Mouse (Mus musculus) telencephalon, adult 2 months (tissue): ENCODE measurements around the gene Mrps18c.

Experiments used
- DNase-seq: peaks from one replicate; pipeline ENCODE4 v3.0.0-alpha.2; 2011; ENCODE audit warnings: low read depth, low spot score

The Mrps18c gene

GRCm38 (mm10) chr5:100798165-100798860 lies at the start of gene Mrps18c, which contains the start of gene Helq:
Mrps18c (plus strand) TSS chr5:100798627.
Helq (minus strand) TSS chr5:100798598.
- DNase-seq, result peak; percentile 90

DNA sequence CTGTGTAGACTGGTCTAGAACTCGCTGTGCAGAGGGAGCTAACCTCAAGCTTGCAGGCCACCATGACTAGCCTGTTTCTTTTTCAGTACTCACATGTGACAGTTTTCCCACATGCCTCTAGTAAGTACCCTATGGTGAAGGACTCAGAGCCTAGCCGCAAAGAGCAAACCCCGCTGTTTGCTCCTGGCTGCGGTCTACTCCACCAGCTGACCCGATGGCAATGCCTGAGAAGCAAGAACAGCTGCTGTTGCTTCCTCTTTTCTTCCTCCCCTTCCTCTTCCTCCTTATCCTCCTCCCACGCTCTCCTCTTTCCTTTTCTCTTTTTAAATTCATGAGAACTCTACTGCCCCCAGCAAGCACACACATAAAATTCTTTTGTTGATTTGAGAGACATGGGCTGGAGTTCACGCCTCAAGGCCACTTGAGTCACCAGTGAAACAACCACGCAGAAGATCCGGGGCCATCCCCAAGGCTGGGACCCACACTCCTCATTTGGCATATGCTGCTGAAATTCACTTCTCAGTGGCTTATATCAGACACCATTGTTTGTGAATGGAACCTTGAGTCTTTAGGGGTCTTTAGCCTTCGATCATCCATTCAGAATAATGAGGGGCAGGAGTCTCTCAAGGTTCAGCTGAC lies 47.7 kb upstream of the Mrps18c start:
- DNase-seq, result no peak

GRCm38 (mm10) chr5:100751655-100752054 lies 46.8 kb upstream of the Mrps18c start:
- DNase-seq, result no peak

DNA sequence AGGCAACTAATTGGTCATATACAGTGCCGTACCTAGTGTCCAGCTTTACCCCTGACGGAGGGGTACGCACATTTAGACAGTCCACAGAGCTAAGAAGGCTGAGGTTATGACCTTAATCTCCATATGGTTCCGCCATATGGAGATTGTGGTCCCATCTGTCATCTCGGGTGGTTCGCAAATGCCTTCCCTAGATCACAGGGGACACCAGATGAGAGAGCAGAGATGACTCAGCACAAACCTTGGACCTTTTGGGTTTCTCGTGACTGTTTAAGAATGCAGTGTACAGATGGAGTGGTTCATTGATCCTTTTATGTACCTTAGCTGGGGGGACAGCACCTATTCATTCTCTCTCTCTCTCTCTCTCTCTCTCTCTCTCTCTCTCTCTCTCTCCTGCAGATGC lies 45.0 kb upstream of the Mrps18c start:
- no peak for DNase-seq

GRCm38 (mm10) chr5:100758121-100758520 lies 40.3 kb upstream of the Mrps18c start:
- no peak for DNase-seq

GRCm38 (mm10) chr5:100760049-100760663 lies 38.3 kb upstream of the Mrps18c start:
- no peak for DNase-seq

GRCm38 (mm10) chr5:100761736-100762135 lies 36.7 kb upstream of the Mrps18c start:
- no peak for DNase-seq

- DNase-seq, result peak; percentile 35
Observed at GRCm38 (mm10) chr5:100766026-100766425, 32.4 kb upstream of the Mrps18c start.

DNA sequence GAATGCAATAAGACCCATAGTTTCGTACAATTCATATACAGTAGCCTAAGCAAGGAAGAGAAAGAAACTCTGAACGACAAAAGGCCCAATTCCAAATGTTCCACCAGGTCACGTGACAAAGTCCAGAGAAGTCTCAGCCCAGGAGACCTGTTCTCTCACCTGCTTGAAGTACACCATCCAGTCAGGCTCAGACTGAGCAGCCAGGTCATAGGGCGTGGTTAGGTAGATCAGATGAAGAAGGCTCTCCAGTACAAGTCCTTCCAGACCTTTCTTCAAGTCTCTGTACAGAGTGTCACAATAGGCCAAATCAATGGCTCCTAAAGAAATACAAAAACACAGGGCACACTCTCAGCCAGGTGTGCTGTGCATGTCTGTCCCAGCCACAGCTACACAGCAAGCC lies 26.9 kb upstream of the Mrps18c start:
- DNase-seq, result no peak

DNA sequence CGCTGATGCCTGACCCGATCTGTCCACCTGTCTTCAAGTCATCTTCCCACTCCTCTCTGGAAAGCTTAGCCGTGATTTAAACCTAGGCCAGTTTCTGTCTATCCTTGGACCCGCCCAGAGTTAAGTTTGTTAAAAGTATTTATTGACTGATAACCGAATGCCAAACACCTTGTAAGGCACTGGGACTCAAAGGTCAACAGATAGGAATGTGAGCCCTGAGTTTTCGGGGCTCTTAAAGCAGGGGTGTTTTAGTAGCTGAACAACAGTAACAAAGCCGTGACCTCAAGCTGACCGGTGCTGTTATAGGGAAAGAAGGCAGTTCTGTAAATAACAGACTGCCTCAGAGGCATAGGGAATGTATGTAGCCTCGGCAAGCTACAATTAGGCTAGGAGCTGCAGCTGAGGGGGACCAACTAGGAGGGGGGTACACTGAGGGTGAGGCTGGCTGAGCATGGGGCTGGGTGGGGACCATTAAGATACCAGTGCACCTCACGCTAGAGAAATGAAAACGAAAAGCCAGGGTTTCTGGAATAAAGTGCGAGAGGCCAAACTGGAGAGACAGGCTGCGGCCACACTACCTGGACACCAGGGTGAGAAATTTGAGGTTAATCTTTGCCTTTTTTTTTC lies 22.5 kb upstream of the Mrps18c start:
- no peak for DNase-seq

DNA sequence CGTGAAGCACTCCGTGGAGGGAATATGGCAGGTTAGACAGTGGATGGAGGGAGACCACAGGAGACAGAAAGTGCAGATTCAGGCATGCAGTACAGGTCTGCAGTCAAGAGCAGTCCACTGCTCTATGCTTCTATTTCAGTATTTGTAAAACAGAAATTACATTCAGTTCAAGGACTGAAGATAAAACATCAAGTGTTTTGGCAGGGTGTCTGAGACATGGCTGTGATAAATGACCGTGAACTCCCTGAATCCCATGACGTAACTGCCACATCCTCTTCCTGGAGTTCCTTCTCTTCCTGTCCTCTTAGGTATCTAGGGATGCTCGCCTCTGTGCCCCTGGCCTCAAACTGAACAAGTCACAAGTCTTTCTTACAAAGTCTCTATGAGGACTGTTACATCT lies 21.5 kb upstream of the Mrps18c start:
- DNase-seq, result no peak

DNA sequence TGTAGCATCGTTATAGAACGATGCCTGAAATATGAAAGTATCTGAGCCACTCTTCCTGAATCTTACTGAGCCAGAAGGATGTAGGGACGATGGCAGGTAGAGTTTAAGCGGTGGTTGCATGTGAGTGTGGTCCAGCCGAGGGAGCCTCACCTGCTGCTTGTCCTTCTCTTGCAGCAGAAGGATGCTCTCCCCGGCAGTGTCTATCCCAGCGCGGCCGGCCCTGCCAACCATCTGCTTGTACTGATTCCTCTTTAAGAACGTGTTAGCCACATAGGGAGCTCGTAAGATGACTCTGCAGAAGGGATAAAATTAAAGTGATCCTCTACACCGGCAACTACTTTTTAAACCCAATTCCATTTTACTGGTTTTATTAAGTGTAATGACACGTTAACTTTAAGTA lies 19.4 kb upstream of the Mrps18c start:
- DNase-seq, result no peak

- DNase-seq, result no peak
Observed at GRCm38 (mm10) chr5:100787527-100787926, 10.9 kb upstream of the Mrps18c start.

DNA sequence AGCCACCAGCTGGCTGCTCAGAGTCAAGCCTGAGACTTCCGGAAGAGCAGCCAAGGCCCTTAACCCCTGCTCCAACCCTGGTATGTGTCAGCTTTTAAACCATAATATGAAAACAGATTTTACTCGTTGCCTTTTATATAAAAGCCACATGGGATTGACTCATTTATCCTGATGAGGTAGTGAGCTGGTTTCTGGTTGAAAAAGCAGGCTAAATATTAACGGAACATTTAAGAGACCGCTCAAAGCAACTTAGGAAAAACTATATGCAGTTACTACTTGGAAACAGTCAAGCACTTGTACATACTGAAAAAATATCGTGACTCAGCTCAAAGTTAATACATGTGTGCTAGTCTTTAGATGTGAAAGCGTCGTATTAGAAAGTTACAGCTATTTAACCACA lies 6.2 kb upstream of the Mrps18c start:
- no peak for DNase-seq

GRCm38 (mm10) chr5:100794084-100794483 lies 4.3 kb upstream of the Mrps18c start:
- no peak for DNase-seq

DNA sequence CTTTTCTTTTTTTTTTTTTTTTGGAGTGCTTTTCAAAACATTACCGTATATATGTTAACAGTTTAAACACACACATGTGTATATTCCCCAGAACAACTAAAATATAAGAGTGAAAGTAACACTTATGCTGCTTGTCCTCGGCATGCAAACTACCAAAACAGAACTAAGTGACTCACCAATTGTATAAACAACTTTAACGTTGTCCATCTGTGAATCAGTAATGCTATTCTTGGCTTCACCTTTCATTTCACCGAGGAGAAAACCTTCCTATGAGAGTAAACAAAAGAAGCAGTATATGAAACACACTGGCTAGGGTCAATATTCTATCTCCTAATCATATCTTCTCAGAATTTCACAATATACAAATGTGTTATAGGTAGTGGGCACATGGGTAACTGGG lies 19.9 kb downstream of the Mrps18c start:
- no peak for DNase-seq

DNA sequence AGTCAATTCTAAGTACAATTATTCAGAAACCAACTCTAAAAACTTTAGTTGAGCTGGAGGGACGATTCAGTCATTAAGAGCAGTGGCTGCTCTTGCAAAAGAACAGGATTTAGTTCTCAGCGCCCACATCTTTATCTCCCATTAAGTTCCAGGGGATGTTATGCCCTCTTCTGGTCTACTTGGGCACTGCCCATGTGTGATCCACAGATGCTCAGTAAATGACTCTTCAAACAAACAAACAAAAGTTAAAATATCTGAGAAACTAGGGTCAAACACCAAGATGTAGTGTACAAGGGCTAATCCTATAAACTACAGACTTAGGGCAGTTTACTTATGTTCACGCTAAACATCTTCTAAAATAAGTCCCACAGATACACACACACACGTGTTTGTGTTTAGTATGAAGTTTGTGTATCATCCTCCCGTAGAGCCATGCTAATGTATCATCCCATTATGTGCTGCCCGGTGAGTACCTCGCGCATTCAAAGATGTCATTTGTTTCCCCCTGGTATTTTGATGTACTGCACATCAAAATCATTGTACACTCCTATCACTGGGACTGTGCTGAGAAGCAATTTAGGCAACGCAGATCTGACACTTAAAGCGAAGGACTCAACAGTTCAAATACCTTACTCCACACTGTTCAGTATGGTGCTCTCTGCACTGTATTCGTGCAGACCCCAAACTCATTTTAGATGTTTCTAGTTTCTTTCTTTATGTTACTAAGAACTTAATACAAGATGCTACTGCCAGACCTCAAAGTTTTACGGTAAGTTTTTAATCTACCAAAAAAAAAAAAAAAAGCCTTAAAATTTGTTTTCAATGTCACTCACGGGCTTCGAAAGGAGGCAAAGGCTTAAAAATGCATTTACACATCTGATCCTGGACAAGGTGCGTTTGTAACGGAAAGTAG lies 21.4 kb downstream of the Mrps18c start:
- DNase-seq, result no peak

DNA sequence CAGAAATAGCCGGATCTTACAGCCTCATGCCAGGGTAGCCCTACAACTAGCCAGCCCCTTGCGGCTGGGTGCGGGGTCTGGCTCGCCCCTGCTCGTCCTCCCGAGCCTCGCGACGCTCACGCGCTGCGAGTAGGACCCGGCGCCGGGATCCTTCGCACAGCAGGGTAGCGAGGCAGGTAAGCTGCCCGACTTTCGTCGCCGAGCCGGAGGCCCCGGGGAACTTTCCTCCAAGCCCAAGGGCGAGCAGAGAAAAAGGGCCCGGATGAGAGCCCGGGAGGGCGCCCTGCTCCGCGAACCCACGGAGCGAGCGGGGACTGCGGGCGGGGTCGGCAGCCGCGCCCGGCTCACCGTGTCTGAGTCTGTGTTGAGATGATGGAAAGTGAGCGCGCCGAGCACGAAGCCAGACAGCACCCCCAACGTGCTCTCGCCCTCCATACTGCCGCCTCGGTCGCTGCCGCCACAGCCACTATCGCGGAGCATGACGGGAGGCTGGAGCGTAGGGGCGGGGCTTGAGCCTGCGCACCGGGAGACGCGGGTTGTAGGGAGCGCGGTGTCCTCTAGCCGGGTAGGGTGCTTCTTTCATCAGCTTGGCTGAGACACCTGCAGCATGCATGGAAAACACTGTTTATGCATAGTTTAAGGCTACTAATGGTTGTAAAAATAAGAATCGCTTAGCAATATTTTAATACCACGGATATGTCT lies 22.2 kb downstream of the Mrps18c start, which contains the start of gene Abraxas1:
Gene Abraxas1, minus strand, starts transcription at position 483 of the 702 bp plus-strand sequence.
- peak; percentile 60 for DNase-seq

DNA sequence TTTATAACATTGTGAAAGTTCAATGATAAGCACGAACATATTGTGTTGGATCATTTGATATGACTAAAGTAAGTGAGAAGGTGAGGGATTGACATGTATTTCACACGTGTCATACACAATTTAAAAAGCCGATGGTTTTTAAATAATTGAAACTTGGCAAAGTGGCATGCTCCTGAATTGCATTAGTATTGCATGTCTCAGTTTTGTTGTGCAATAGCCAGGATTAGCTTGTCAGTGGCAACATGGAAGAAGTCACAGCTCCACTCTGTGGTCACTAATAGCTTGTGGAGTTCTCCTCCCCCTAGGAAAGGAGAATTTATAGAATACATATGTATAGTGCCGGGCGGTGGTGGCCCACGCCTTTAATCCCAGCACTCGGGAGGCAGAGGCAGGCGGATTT lies 22.9 kb downstream of the Mrps18c start:
- DNase-seq, result no peak

- no peak for DNase-seq
Observed at GRCm38 (mm10) chr5:100822826-100823225, 24.4 kb downstream of the Mrps18c start.

DNA sequence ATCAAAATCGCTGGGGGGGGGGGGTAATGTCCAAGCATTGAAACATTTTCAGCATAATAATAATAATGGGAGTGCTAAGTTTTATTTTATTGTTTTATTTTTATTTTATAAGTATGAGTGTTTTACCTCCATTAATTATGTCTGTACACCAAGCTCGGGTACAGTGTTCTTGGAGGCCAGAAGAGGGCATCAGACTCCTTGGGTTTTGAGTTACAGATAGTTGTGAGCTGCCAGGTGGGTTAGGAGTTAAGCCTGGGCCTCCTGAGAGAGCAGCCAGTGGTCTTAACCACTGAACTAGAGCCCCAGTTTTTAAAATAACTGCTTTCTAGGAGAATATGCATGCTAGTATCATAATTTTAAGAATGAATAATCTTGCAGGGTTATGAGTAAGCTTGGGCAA lies 27.5 kb downstream of the Mrps18c start:
- no peak for DNase-seq
